Mouse (Mus musculus) embryonic stem cell, embryonic (primary cell): ENCODE data around the gene Ttc28.

Experiments
- CTCF ChIA-PET, 4 experiments: fragments of 300-600 bp in 2 of 4; fragments of 350-600 bp in 2 of 4; sonication (Branson Sonifier 250); formaldehyde crosslinking; loops; one replicate each; lab custom pipeline; 2022; ENCODE audit warnings: inconsistent platforms in 2 of 4; lab: Charles Lee
- POLR2A ChIA-PET, 4 experiments: fragments of 300-600 bp in 2 of 4; fragments of 350-600 bp in 2 of 4; sonication (Branson Sonifier 250); formaldehyde crosslinking; loops; one replicate each; lab custom pipeline; 2022; ENCODE audit warnings: antibody characterized with exemption in 4 of 4, inconsistent platforms in 1 of 4; lab: Charles Lee

Ttc28 gene

DNA sequence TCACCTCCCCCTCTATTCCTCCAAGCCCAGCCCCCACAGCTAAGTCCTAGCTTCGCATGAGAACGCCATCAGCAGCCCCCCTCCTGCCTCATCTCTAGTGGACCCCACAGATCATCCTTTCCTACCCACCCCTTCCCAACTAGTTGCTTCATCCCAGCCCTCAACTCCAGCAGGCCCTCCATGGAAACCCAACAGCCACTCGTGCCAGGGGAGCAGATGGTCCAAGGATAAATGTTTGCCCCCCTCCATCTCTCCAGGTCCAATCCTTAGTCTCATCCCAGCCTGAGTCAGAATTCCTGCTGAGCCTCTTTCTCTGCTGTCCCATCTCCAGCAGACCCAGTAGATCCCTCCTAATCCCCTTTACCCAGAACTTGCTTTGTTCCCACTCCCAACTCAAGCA lies 36.6 kb downstream of the Ttc28 start:
- ChIA-PET CTCF (interaction anchor here in 1 of 4 experiments (0.6 kb wide), 1 partner anchor 357 kb away, joined by 3 read pairs; no protein-coding TSS in a partner anchor), POLR2A (interaction anchor here in 1 of 4 experiments (0.5 kb wide), 1 partner anchor 637 kb away, joined by 3 read pairs; no protein-coding TSS in a partner anchor)

DNA sequence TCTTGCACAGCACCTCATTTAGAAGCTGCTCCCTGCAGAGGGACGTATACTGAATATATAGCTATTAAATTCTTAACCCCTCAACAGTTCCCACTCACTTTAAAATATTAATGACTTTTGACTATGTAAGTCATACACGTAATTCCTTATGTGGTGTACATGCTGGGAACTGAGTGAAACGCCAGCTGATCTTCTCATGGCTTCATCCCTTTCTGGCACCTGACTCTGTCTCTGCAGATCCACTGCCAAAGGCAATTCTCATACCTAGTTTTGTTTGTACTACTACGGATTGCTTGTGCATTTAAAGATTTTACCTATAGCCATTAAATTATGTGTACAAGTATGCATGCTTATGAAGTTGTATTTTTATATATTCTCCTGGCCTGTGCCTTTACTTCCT lies 39.9 kb downstream of the Ttc28 start:
- ChIA-PET CTCF (interaction anchor here in 1 of 4 experiments (0.9 kb wide), 1 partner anchor 350 kb away, joined by 3 read pairs; no protein-coding TSS in a partner anchor), POLR2A (interaction anchor here in 1 of 4 experiments (0.6 kb wide), 2 partner anchors 90 to 263 kb away, joined by 3 to 7 read pairs; no protein-coding TSS in a partner anchor)

DNA sequence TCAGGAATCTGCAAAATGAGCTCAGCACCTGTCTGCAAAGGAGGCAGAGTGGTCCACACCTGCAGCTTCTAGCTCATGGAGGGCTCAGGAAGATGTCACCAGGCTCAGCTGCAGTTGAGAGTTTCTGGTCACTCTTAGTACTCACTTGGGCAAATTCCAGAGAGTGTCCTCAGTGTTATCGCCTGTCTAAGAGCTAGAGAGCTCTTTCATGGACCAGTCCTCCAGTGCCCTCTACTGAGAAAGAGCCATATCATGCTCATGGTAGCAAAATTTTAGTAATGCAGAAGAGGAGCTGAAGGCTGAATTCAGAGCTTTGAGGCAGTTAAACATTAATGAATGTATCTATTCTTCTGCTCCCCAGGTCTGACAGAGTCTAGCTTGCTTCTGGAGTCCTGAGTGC lies 43.7 kb downstream of the Ttc28 start:
- CTCF ChIA-PET: interaction anchor here (0.5 to 1.6 kb wide), 15 partner anchors 9 to 353 kb away, joined by 3 to 6 read pairs (median 4); no protein-coding TSS in a partner anchor
- POLR2A ChIA-PET: interaction anchor here in 2 of 4 experiments (0.5 to 1.2 kb wide), 2 partner anchors 41 to 325 kb away, joined by 7 to 13 read pairs; no protein-coding TSS in a partner anchor

DNA sequence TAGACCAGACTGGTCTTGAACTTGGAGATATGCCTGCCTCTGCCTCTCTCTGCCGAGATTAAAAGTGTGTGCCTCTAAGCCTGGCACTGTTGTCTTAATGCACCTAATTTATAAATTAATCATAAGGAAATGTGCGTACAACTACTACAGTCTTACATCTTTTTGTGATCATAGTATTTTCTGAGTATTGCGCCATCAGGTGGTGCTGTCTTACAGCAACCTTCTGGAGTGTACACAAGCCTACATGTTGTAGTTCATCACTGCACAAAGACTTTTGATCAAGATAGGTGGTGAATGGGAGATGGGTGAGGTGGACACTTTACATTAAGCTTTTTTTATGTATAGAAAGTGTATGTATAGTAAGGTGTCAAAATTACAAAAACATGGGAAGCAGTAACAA lies 45.0 kb downstream of the Ttc28 start:
- ChIA-PET CTCF (no interaction called here), POLR2A (no interaction called here)

DNA sequence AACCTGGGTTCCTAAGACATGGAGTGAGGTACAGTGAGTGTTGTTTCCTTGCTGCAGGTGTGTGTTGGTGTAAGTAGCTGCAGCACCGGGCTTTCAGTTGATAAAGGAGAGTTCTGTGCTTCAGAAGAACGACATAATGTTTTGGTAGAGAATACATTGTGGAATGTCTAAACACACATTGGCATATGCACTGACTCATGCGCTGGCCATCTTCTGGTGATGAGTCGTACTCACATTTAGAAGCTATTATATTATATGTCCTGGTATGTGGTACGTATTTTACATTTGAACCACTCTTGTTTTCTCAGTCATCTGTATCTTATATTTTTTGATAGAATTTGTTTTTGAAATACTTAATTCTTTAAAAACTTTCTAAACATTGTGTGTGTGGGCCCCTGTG lies 46.2 kb downstream of the Ttc28 start:
- ChIA-PET CTCF (interaction anchor here in 1 of 4 experiments (0.6 kb wide), 1 partner anchor 274 kb away, joined by 16 read pairs; no protein-coding TSS in a partner anchor), POLR2A (no interaction called here)

DNA sequence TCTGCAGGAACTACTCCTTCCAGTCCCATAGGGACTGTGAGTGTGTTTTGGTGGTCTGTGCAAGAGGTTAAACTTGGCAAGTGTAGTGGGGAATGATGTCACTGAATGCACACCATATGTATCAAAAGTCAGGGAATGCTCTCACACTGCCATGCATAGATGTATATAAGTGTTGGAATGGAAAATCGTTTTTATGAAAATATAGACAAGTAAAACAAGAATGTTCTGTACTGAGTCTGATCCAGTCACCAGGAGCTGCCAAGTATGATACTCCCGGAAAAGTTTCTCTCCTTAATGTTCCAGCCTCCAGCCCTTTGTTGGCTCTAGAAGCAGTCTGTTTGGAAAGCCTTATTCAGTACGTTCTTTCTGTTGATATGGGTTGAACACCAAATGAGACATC lies 48.7 kb downstream of the Ttc28 start:
- CTCF ChIA-PET: interaction anchor here in 3 of 4 experiments (0.6 to 1.5 kb wide), 5 partner anchors 72 to 1864 kb away, joined by 3 to 5 read pairs (median 4); no protein-coding TSS in a partner anchor

DNA sequence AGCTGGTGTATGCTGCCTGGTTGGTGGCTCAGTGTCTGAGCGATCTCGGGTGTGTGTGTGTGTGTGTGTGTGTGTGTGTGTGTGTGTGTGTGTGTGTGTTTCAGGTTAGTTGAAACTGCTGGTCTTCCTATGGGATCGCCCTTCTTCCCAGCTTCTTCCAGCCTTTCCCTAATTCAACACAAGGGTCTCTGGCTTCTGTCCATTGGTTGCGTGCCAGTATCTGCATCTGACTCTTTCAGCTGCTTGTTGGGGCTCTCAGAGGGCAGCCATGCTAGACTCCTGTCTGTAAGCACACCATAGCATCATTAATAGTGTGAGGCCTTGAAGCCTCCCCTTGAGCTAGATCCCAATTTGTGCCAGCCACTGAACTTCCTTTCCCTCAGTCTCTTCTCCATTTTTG lies 49.7 kb downstream of the Ttc28 start:
- ChIA-PET POLR2A (interaction anchor here in 1 of 4 experiments (0.6 to 1.0 kb wide), 2 partner anchors 22 to 82 kb away, joined by 3 to 4 read pairs; no protein-coding TSS in a partner anchor), CTCF (interaction anchor here in 3 of 4 experiments (0.5 to 1.5 kb wide), 3 partner anchors 38 to 340 kb away, joined by 3 to 9 read pairs (median 4); no protein-coding TSS in a partner anchor)

More for the DNA sequence above, 48.7 kb downstream of the Ttc28 start:
- POLR2A ChIA-PET: no interaction called here

DNA sequence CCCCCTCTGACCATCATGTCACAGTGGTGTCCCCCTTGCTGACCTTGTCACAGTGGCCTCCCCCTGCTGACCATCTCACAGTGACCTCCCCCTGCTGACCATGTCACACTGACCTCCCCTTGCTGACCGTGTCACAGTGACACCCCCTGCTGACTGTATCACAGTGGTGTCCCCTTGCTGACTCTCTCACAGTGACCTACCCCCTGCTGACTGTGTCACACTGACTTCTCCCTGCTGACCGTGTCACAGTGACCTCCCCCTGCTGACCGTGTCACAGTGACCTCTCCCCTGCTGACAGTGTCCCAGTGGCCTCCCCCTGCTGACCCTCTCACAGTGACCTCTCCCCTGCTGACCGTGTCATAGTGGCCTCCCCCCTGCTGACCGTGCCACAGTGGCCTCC lies 57.0 kb downstream of the Ttc28 start:
- ChIA-PET POLR2A (no interaction called here), CTCF (no interaction called here)

DNA sequence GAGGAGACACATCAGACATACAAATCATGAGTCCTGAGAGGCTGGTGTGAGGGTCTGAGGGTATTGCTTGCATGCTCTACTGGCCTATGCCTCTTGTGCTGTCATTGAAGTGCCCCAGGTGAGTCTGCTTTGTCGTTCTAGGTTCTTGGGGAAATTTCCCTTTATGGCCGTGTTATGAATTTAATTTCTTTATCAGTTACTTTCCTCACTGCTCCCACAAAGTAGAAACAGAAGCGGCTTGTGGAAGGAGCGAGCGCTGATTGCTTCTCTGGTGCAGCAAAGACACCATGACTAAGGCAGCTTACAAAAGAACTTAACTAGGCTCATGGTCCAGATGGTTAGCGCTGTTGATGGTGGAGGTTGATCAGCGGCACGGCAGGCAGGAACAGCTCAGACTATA lies 64.7 kb downstream of the Ttc28 start:
- ChIA-PET POLR2A (interaction anchor here in 1 of 4 experiments (0.6 kb wide), 1 partner anchor 10 kb away, joined by 3 read pairs; no protein-coding TSS in a partner anchor), CTCF (interaction anchor here in 2 of 4 experiments (0.7 to 1.2 kb wide), 3 partner anchors 272 to 325 kb away, joined by 3 to 5 read pairs (median 4); no protein-coding TSS in a partner anchor)

DNA sequence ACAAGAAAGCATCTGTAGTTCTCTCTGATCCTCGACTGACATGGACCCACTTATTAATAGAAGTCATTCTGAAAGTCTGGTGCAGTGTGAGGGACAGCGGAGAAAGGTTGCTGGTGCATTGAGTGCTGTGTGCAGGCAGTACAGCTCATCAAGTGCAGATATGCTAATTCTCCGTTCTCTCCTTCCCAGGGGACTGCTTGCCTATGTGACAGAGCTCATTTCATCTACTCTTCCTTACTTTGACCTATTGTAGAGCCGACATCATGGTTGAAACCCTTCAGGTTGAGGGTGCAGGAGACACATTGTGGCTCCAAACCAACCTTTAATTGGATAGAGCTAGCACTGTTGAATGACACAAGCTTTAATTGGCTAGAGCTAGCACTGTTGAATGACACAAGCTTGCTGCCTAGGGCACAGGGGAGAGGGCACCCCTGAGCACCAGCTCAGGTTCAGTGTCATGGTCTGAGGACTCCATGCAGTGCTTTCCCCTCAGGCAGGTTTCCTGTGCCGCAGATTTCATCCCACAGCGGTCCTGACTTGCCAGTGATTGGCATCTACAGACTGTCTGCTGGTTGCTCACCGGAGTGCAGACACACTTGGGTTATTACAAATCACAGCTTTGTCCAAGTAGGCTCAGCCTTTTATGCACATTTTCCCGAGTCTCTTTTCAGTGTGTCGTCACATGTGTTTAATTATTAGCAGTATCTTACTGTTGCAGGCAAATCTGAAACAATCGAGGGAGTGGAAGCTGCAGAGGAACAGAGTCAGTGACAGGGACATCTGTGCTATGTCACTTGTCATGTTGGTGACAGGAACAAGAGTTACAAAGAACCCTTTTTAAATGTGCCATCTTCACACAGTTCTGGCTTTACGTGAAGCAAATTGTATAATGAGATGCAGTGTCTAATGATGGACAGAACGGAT lies 69.1 kb downstream of the Ttc28 start:
- ChIA-PET POLR2A (interaction anchor here in 1 of 4 experiments (1.1 to 1.5 kb wide), 2 partner anchors 499 to 1101 kb away, joined by 3 read pairs; no protein-coding TSS in a partner anchor), CTCF (interaction anchor here (0.5 to 2.1 kb wide), 9 partner anchors 8 to 1496 kb away, joined by 3 to 5 read pairs (median 4); no protein-coding TSS in a partner anchor)

DNA sequence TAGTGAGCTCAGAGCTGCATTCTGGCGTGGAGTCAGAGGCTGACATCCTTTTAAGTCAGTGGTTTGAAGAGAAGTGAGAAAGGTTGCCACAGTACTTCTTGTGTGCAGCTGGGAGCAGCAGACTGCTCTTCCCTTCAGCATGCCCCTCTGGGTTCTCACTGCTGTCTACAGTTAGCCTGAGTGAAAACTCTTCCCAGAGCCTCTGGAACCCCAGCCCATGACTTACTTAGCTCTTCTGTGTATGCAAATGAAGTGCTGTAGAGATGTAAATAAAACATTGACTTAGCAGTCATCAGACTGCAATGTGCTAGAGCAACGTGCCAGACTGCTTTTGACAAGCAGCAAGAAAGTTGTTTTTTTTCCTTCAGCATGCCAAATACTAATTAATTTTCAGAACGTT lies 70.2 kb downstream of the Ttc28 start:
- CTCF ChIA-PET: interaction anchor here (0.6 to 2.1 kb wide), 7 partner anchors 8 to 320 kb away, joined by 3 to 5 read pairs (median 4); no protein-coding TSS in a partner anchor
- POLR2A ChIA-PET: interaction anchor here in 3 of 4 experiments (0.6 to 1.5 kb wide), 6 partner anchors 25 to 1100 kb away, joined by 3 read pairs; partner anchors contain the start of gene Ulk1 (in 1 of the 3)

DNA sequence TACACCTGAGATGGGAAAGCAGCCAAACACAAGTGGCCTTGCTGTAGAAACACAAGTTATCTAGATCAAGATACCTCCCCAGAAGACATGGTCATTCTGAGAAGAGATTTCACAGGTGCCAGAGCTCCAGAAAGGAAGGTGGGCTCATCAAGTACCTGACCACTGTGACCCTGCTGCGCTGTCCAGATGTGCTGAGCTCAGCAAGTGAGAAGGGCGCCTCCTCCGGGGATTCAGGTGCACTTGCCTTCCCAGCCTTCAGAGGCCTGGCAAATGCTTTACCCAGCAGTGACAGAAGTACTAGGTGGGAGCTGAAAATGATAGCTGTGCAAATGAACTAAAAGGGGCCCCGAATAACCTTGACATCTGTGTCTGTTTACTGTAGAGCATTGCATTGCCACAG lies 78.6 kb downstream of the Ttc28 start:
- CTCF ChIA-PET: interaction anchor here in 3 of 4 experiments (0.5 to 1.0 kb wide), 6 partner anchors 9 to 475 kb away, joined by 3 to 4 read pairs (median 3); no protein-coding TSS in a partner anchor
- POLR2A ChIA-PET: no interaction called here

DNA sequence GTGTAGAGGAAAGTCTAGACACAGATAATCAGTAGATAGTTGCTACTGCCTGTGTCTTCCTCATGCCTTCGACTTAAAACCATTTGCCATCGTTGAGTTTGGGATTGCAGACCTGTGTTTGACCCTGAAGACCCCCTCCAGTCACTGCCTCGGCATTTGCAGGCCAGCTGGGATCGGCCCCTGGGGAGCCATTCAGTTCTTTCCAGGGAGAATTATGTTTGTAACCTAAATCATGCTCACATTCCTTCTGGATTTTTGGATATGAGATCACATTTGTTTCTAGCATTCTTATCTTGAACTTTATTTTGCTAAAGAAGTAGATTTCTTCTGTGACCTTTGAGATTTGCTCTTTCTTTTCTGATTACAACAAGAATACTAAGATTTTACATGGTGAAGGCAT lies 80.5 kb downstream of the Ttc28 start:
- POLR2A ChIA-PET: interaction anchor here in 1 of 4 experiments (1.2 kb wide), 1 partner anchor 16 kb away, joined by 3 read pairs; no protein-coding TSS in a partner anchor
- CTCF ChIA-PET: interaction anchor here in 1 of 4 experiments (1.6 kb wide), 1 partner anchor 248 kb away, joined by 3 read pairs; no protein-coding TSS in a partner anchor

DNA sequence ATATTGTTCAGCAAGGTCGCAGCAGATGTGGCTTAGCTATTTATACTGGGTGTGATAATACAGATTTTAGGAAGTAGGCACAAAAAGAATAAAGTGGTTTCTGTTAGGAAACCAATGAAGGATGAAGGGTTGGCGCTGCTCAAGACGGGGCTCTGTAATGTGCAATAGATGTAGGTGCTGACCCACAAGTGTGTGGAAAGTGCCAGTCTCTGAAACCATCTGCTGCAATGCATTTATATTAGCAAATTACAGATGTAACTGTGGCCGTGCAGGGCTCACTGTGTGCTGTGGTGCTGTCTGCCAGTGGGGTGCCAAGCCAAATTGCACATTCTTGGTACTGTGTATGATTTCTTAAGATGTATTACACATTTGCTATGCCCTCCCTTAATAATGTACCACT lies 81.3 kb downstream of the Ttc28 start:
- ChIA-PET CTCF (no interaction called here), POLR2A (no interaction called here)

DNA sequence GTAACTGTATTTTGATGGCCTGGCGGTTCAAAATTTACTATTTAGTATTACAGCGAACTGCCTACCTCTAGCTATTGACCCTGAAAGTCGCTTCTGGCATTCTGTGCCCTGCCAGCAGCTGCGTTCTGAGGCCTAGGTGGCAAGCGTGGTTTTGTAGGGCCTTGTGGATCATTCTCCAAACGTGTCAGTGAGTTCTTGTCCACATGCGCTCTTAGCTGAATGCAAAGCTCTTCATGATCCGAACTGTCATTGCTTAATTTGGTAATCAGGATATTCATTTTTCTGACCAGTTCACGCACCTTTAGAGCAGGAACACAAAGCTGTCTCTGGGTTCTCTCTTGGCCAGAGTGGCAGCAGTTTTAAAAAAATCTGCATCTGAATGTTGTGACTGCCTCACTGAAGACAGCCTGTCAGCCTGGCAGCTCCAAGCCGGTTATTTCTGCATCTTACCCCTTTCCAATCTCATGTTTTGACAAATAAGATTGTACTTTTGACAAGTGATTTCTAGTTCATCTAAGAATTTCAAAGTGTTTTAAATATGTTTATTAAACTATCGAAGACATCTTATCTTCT lies 88.0 kb downstream of the Ttc28 start:
- POLR2A ChIA-PET: interaction anchor here in 3 of 4 experiments (0.6 to 1.5 kb wide), 7 partner anchors 11 to 927 kb away, joined by 3 to 7 read pairs (median 5); no protein-coding TSS in a partner anchor
- CTCF ChIA-PET: interaction anchor here in 3 of 4 experiments (0.6 to 1.3 kb wide), 6 partner anchors 19 to 1547 kb away, joined by 3 to 9 read pairs (median 5); no protein-coding TSS in a partner anchor

DNA sequence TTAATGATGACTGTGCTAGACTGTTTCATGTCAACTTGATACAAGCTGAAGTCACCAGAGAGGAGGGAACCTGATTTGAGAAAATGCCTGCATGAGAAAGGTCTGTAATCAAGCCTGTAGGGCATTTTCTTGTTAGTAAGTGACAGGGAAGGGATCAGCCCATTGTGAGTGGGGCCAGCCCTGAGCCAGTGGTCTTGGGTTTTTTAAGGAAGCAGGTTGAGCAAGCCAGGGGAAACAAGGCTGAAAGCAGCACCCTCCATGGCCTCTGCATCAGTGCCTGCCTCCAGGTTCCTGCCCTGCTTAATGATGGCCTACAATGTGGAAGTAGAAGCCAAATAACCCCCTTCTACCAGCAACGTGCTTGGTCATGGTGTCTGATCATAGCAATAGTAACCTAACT lies 89.0 kb downstream of the Ttc28 start:
- ChIA-PET CTCF (interaction anchor here in 1 of 4 experiments (0.6 kb wide), 1 partner anchor 10 kb away, joined by 3 read pairs; no protein-coding TSS in a partner anchor), POLR2A (no interaction called here)

DNA sequence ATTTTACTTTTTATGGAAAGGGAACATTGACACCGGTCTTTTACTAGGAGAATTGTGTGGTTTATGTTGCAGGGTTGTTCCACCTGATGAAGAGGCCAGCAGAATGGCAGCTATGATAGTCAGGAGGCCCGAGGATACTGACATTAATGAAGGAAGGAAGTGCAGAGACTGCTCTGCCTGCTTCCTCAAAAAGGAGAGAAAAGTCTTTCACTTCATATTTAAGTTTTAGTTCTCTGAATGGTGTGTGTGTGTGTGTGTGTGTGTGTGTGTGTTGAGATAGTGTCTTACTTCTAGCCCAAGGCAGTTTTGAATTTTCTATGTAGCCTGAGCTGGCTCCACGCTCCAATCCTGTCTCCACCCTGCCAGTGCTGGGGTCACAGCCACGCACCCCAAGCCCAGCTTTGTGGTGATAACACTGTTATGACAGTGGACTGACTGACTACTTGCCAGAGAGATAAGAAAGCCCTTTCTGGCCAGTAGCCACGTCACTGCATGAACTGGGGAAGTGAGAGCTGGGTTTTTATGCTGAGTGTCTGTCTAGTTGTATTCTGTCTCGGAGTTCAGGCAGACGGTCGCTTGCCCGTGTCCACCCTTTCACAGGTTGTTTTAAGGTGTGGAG lies 90.7 kb downstream of the Ttc28 start:
- POLR2A ChIA-PET: interaction anchor here in 3 of 4 experiments (0.7 to 1.5 kb wide), 3 partner anchors 8 to 247 kb away, joined by 3 read pairs; no protein-coding TSS in a partner anchor
- CTCF ChIA-PET: interaction anchor here in 1 of 4 experiments (0.6 to 0.7 kb wide), 2 partner anchors 160 to 522 kb away, joined by 3 to 4 read pairs; no protein-coding TSS in a partner anchor
